Mouse (Mus musculus) c-Kit-positive CD71-negative TER-119-negative erythroid progenitor cells, embryonic 14.5 days (primary cell): Measurements from ENCODE around the gene 5430402E10Rik.
"Not testable (repeated sequence)": the region's sequence is repeated elsewhere in the genome, so short reads cannot be mapped to it uniquely, and the experiment has no call there.

Experiments
- DNase-seq: peaks from one replicate; pipeline ENCODE4 v3.0.0-alpha.2; 2013; ENCODE audit warnings: low read depth

The 5430402E10Rik gene

GRCm38 (mm10) chrX:77924962-77925361 is at the start of gene 5430402E10Rik:
5430402E10Rik (minus strand) TSS chrX:77925062.
- not testable (repeated sequence) for DNase-seq

DNA sequence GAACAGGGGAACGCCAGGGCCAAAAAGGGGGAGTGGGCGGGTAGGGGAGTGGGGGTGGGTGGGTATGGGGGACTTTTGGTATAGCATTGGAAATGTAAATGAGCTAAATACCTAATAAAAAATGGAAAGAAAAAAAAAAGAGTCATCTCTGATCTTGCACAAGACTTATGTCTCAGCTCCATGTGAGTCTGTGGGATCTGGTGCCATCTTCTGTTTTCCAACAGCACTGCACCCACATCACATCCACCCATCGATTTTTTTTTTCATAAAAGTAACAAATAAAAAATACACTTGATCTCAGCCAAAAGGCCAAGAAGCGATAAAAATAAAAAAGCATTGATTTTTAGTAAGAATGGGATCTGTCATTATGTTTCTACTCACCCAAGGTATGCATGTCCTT is 44.8 kb downstream of the 5430402E10Rik start:
- not testable (repeated sequence) for DNase-seq
